Mouse (Mus musculus) adrenal gland (tissue): ENCODE results near the gene Arsj.

Experiments used
- intact Hi-C: fragments of 180-260 bp; cut with DNase I; formaldehyde crosslinking; loops from one replicate; pipeline ENCODE4 v1.15.1; 2025

The Arsj gene

GRCm38 (mm10) chr3:126400726-126401125 is 37.2 kb downstream of the Arsj start:
- intact Hi-C loops = loop anchor here (5.0 kb wide), 2 partner anchors 388 to 548 kb away; no protein-coding TSS in a partner anchor

- intact Hi-C loops = loop anchor here (5.0 kb wide), 2 partner anchors 391 to 551 kb away; no protein-coding TSS in a partner anchor
Observed at GRCm38 (mm10) chr3:126402836-126403235, 39.4 kb downstream of the Arsj start.

- intact Hi-C loops = loop anchor here (5.0 kb wide), 2 partner anchors 392 to 552 kb away; no protein-coding TSS in a partner anchor
Observed at GRCm38 (mm10) chr3:126404199-126404598, 40.7 kb downstream of the Arsj start.

- intact Hi-C loops = no loop called here
Observed at GRCm38 (mm10) chr3:126430524-126431064, 67.1 kb downstream of the Arsj start.

- intact Hi-C loops = no loop called here
Observed at GRCm38 (mm10) chr3:126439331-126439730, 75.8 kb downstream of the Arsj start.

- intact Hi-C loops = no loop called here
Observed at GRCm38 (mm10) chr3:126449058-126449457, 85.6 kb downstream of the Arsj start.

GRCm38 (mm10) chr3:126449515-126449914 is 86.0 kb downstream of the Arsj start:
- intact Hi-C loops = no loop called here

- intact Hi-C loops = no loop called here
Observed at GRCm38 (mm10) chr3:126455787-126456482, 92.5 kb downstream of the Arsj start.

GRCm38 (mm10) chr3:126463119-126463815 is 99.8 kb downstream of the Arsj start:
- intact Hi-C loops = no loop called here

- intact Hi-C loops = no loop called here
Observed at GRCm38 (mm10) chr3:126464262-126464661, 100.8 kb downstream of the Arsj start.
